ENCODE assay signal across 9 mouse cellular contexts in the genomic region with DNA sequence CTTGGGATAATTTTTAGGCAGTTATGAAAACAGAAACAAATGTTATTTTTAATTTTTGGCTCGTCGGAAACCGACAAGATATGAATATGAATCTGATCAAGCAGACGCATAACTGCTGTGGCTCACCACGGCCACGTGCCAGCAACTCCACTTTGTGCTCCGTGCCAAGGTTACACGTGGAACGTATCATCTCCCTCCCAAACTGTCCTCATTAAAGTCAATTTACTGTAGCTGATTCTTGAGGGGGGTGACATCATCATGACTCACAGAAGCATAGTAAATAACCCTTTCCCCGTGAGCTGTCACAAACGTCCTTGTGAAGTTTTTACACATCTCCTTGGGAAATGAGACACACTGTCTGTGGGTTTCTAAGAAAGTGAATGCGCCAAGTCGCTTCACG.
DNase-seq lines count a peak whose midpoint lies in the region; ATAC-seq and TF ChIP-seq lines count a peak whose summit lies in the region.
"Had no signal": no experiment of that assay in that cellular context is flagged by ENCODE, and none has a peak within 500 bp of the region (broad histone marks: within the 10 kb centered on the region; RNA-seq: fewer than 3 reads in every experiment).

No protein-coding gene starts in this region.

- no peak overlapping the region for H3K4me3 ChIP-seq in forebrain, postnatal 0 days (ENCODE audit: low read depth, low read length)
- H3K4me3 ChIP-seq in forebrain, embryonic 11.5 days (ENCODE audit: low read depth, low read length): no peak overlapping the region
- no peak overlapping the region for H3K4me3 ChIP-seq in lung, embryonic 14.5 days (ENCODE audit: low read depth, low read length)
- no peak overlapping the region for H3K4me3 ChIP-seq in lung, adult 2 months (replicated peaks; ENCODE audit: extremely low read depth, low read depth, low read length)
- H3K4me3 ChIP-seq: midbrain, embryonic 12.5 days had no signal

- peak; percentile 40; the same call in 1 of the 2 replicates for ATAC-seq in forebrain, postnatal 0 days
- ATAC-seq in forebrain, embryonic 11.5 days (replicated peaks; ENCODE audit: low FRiP score): no peak
- peak; percentile 63 for ATAC-seq in lung, embryonic 14.5 days (ENCODE audit: insufficient read depth)

- H3K9ac ChIP-seq in forebrain, postnatal 0 days: no peak overlapping the region
- no peak overlapping the region for H3K9ac ChIP-seq in forebrain, embryonic 11.5 days (ENCODE audit: low read length)
- H3K9ac ChIP-seq in lung, embryonic 14.5 days: no peak overlapping the region
- H3K9ac ChIP-seq: midbrain, embryonic 12.5 days had no signal

- H3K27ac ChIP-seq in forebrain, postnatal 0 days (ENCODE audit: low read depth, low read length): no peak overlapping the region
- H3K27ac ChIP-seq in forebrain, embryonic 11.5 days (ENCODE audit: low read depth, low read length): no peak overlapping the region
- no peak overlapping the region for H3K27ac ChIP-seq in lung, embryonic 14.5 days (ENCODE audit: low read depth)
- H3K27ac ChIP-seq: midbrain, embryonic 12.5 days had no signal

- no peak for TF ChIP-seq CTCF in forebrain, postnatal 0 days (IDR thresholded peaks at IDR 0.05; ENCODE audit: low read depth)
- no peak for TF ChIP-seq CTCF in lung, embryonic 14.5 days (IDR thresholded peaks at IDR 0.05; ENCODE audit: low read depth)
- no peak for TF ChIP-seq CTCF in lung, adult 2 months (IDR thresholded peaks at IDR 0.05; ENCODE audit: insufficient read depth, low read length)

- H3K4me2 ChIP-seq in forebrain, postnatal 0 days (ENCODE audit: low read depth): no peak overlapping the region
- no peak overlapping the region for H3K4me2 ChIP-seq in forebrain, embryonic 11.5 days (ENCODE audit: low read depth, low read length, severe bottlenecking)
- no peak overlapping the region for H3K4me2 ChIP-seq in lung, embryonic 14.5 days
- H3K4me2 ChIP-seq: midbrain, embryonic 12.5 days had no signal

- peak; percentile 56 for DNase-seq in forebrain, postnatal 0 days
- DNase-seq in forebrain, embryonic 11.5 days (ENCODE audit: low spot score): no peak
- peak; percentile 81 for DNase-seq in lung, embryonic 14.5 days
- no peak for DNase-seq in lung, adult 2 months
- peak; percentile 85 to 89 for DNase-seq in adrenal gland, postnatal 36 days
- peak; percentile 32 for DNase-seq in right cerebral cortex, postnatal 4 days
- no peak for DNase-seq in adipocyte (ENCODE audit: low spot score)
- DNase-seq in embryo, embryonic 10.5 days (ENCODE audit: low spot score): no peak

- H3K36me3 ChIP-seq in forebrain, postnatal 0 days (ENCODE audit: insufficient read depth): no peaks in the 10 kb centered on the region
- H3K36me3 ChIP-seq in forebrain, embryonic 11.5 days (ENCODE audit: control insufficient read depth, insufficient read depth, low read length): no peaks in the 10 kb centered on the region
- no peaks in the 10 kb centered on the region for H3K36me3 ChIP-seq in lung, embryonic 14.5 days (ENCODE audit: insufficient read depth)
- H3K36me3 ChIP-seq: midbrain, embryonic 12.5 days had no signal

- no peak for TF ChIP-seq POLR2A in lung, adult 2 months (IDR thresholded peaks at IDR 0.05; ENCODE audit: borderline replicate concordance, extremely low read depth, low read depth, low read length)

- H3K9me3 ChIP-seq in forebrain, postnatal 0 days (ENCODE audit: low read length): no peaks in the 10 kb centered on the region
- H3K9me3 ChIP-seq in forebrain, embryonic 11.5 days (ENCODE audit: control insufficient read depth, low read length): no peaks in the 10 kb centered on the region
- no peaks in the 10 kb centered on the region for H3K9me3 ChIP-seq in lung, embryonic 14.5 days (ENCODE audit: low read depth, low read length)
- H3K9me3 ChIP-seq: midbrain, embryonic 12.5 days had no signal

- H3K27me3 ChIP-seq in forebrain, postnatal 0 days (ENCODE audit: insufficient read depth, low read length): no peaks in the 10 kb centered on the region
- H3K27me3 ChIP-seq in forebrain, embryonic 11.5 days (ENCODE audit: control insufficient read depth, insufficient read depth, low read length): no peaks in the 10 kb centered on the region
- no peaks in the 10 kb centered on the region for H3K27me3 ChIP-seq in lung, embryonic 14.5 days (ENCODE audit: insufficient read depth, low read length)

- WGBS in forebrain, postnatal 0 days: 51% methylated on average over 14 of the region's 14 CpGs
- WGBS in forebrain, embryonic 11.5 days: 91% methylated on average over 14 of the region's 14 CpGs
- 46% methylated on average over 14 of the region's 14 CpGs for WGBS in lung, embryonic 14.5 days
- whole genome bisulfite sequencing in lung, adult 2 months: 60% methylated on average over 14 of the region's 14 CpGs

- H3K4me1 ChIP-seq in forebrain, postnatal 0 days (ENCODE audit: insufficient read depth): 0 out of 2 replicates have a peak, but pooled peaks cover 6% of the 10 kb centered on the region
- H3K4me1 ChIP-seq in forebrain, embryonic 11.5 days (replicated peaks; ENCODE audit: control insufficient read depth, insufficient read depth, low read length): no peaks in the 10 kb centered on the region
- H3K4me1 ChIP-seq in lung, embryonic 14.5 days (ENCODE audit: insufficient read depth): no peaks in the 10 kb centered on the region
- peaks cover 1% of the 10 kb centered on the region for H3K4me1 ChIP-seq in lung, adult 2 months (ENCODE audit: control insufficient read depth, insufficient read depth, low read length)
- H3K4me1 ChIP-seq: midbrain, embryonic 12.5 days had no signal

Comparison
In these comparisons a context has a peak if more than half of its experiments do, and no peak if none do; other contexts are left out.
1. DNase-seq: peak in forebrain, postnatal 0 days (single experiment), lung, embryonic 14.5 days (single experiment), adrenal gland, postnatal 36 days (2 of 2) and right cerebral cortex, postnatal 4 days (single experiment); none in forebrain, embryonic 11.5 days (single experiment), lung, adult 2 months (single experiment), adipocyte (single experiment) and embryo, embryonic 10.5 days (single experiment).